Mouse (Mus musculus) heart, postnatal 0 days (tissue): Measurements from ENCODE around the gene Siglech.

Experiments
- CTCF ChIP-seq: IDR thresholded peaks from 2 replicates; pipeline ENCODE4 v1.5.1; 2016; ENCODE audit warnings: antibody characterized with exemption, control low read depth, low read depth
- EP300 ChIP-seq: IDR thresholded peaks from 2 replicates; pipeline ENCODE4 v1.6.1; 2016; ENCODE audit warnings: antibody characterized with exemption, low read depth

GRCm38 (mm10) chr7:55744566-55745220 lies 23.3 kb upstream of the Siglech start:
- TF ChIP-seq CTCF (no peak), EP300 (no peak)
